Comparison of ENCODE assay signal across 8 mouse cellular contexts in genomic region chr4:125300503-125301457, GRCm38 (mm10).
DNase-seq lines count a peak whose midpoint lies in the region; ATAC-seq lines count a peak whose summit lies in the region.

No protein-coding gene starts in this region.

- H3K36me3 ChIP-seq in embryonic facial prominence, embryonic 14.5 days (ENCODE audit: control insufficient read depth, insufficient read depth, low read length) = no peaks in the 10 kb centered on the region
- no peaks in the 10 kb centered on the region for H3K36me3 ChIP-seq in hindbrain, embryonic 16.5 days (ENCODE audit: control insufficient read depth, insufficient read depth, low read length)
- no peaks in the 10 kb centered on the region for H3K36me3 ChIP-seq in lung, embryonic 16.5 days (ENCODE audit: control insufficient read depth, insufficient read depth, low read length)

- H3K9ac ChIP-seq in embryonic facial prominence, embryonic 14.5 days (ENCODE audit: low read depth, low read length) = no peak overlapping the region
- H3K9ac ChIP-seq in hindbrain, embryonic 16.5 days (ENCODE audit: low read depth, low read length) = peak overlapping the region; percentile 50; the same call in 1 of the 2 replicates
- H3K9ac ChIP-seq in lung, embryonic 16.5 days (ENCODE audit: low read length) = no peak overlapping the region

- no peak overlapping the region for H3K4me2 ChIP-seq in embryonic facial prominence, embryonic 14.5 days (ENCODE audit: low read depth, low read length)
- H3K4me2 ChIP-seq in hindbrain, embryonic 16.5 days (ENCODE audit: low read length) = peak overlapping the region; percentile 42
- H3K4me2 ChIP-seq in lung, embryonic 16.5 days (ENCODE audit: low read depth, low read length) = no peak overlapping the region

- 24% methylated on average over 31 of the region's 33 CpGs for WGBS in embryonic facial prominence, embryonic 14.5 days
- whole genome bisulfite sequencing in hindbrain, embryonic 16.5 days = 12% methylated on average over 31 of the region's 33 CpGs
- WGBS in lung, embryonic 16.5 days = 20% methylated on average over 33 of the region's 33 CpGs

- H3K9me3 ChIP-seq in embryonic facial prominence, embryonic 14.5 days (ENCODE audit: control insufficient read depth, low read length) = no peaks in the 10 kb centered on the region
- no peaks in the 10 kb centered on the region for H3K9me3 ChIP-seq in hindbrain, embryonic 16.5 days (ENCODE audit: control insufficient read depth, low read length)
- no peaks in the 10 kb centered on the region for H3K9me3 ChIP-seq in lung, embryonic 16.5 days (ENCODE audit: control insufficient read depth, low read length)

- DNase-seq in gastrocnemius, adult 18-20 months (ENCODE audit: low spot score) = peak; percentile 3
- DNase-seq in gastrocnemius, adult 8-10 months (ENCODE audit: low spot score in 2 of 2) = no peak
- peak; percentile 79 for DNase-seq in Muller cell, postnatal 12 days (ENCODE audit: inconsistent ontology term)
- DNase-seq in embryonic facial prominence, embryonic 14.5 days (ENCODE audit: low spot score) = peak; percentile 92
- DNase-seq in ovary, postnatal 14 days (ENCODE audit: low spot score) = peak; percentile 76
- DNase-seq in layer of hippocampus, postnatal 36 days = no peak

- no peaks in the 10 kb centered on the region for H3K4me1 ChIP-seq in embryonic facial prominence, embryonic 14.5 days (ENCODE audit: control insufficient read depth, insufficient read depth, low read length)
- H3K4me1 ChIP-seq in hindbrain, embryonic 16.5 days (ENCODE audit: control insufficient read depth, insufficient read depth, low read depth, low read length) = peaks cover 9% of the 10 kb centered on the region
- no peaks in the 10 kb centered on the region for H3K4me1 ChIP-seq in lung, embryonic 16.5 days (replicated peaks; ENCODE audit: control insufficient read depth, insufficient read depth, low read length)

- no peaks in the 10 kb centered on the region for H3K27me3 ChIP-seq in embryonic facial prominence, embryonic 14.5 days (replicated peaks; ENCODE audit: control insufficient read depth, insufficient read depth, low read length)
- no peaks in the 10 kb centered on the region; the same call in 1 of the 2 replicates for H3K27me3 ChIP-seq in hindbrain, embryonic 16.5 days (replicated peaks; ENCODE audit: control insufficient read depth, insufficient read depth, low read length)
- H3K27me3 ChIP-seq in lung, embryonic 16.5 days (ENCODE audit: control insufficient read depth, insufficient read depth, low read depth, low read length) = no peaks in the 10 kb centered on the region

- no peak overlapping the region for H3K27ac ChIP-seq in embryonic facial prominence, embryonic 14.5 days (replicated peaks; ENCODE audit: low read depth, low read length)
- no peak overlapping the region for H3K27ac ChIP-seq in hindbrain, embryonic 16.5 days (ENCODE audit: low read depth, low read length)
- no peak overlapping the region for H3K27ac ChIP-seq in lung, embryonic 16.5 days (ENCODE audit: low read length)

- peak; percentile 72; the same call in 1 of the 2 replicates for ATAC-seq in embryonic facial prominence, embryonic 14.5 days (ENCODE audit: low read depth)
- ATAC-seq in hindbrain, embryonic 16.5 days = 0 out of 2 replicates have a peak, but pooled peaks have one; percentile 19
- 0 out of 2 replicates have a peak, but pooled peaks have one; percentile 60 for ATAC-seq in lung, embryonic 16.5 days (ENCODE audit: low read depth)

- no peak overlapping the region for H3K4me3 ChIP-seq in embryonic facial prominence, embryonic 14.5 days (ENCODE audit: low read depth, low read length)
- H3K4me3 ChIP-seq in hindbrain, embryonic 16.5 days (ENCODE audit: low read length) = peak overlapping the region; percentile 16
- H3K4me3 ChIP-seq in lung, embryonic 16.5 days (ENCODE audit: low read length) = no peak overlapping the region

Comparison
In these comparisons a context has a peak if more than half of its experiments do, and no peak if none do; other contexts are left out.
1. DNase-seq: peak in gastrocnemius, adult 18-20 months (single experiment), Muller cell, postnatal 12 days (single experiment), embryonic facial prominence, embryonic 14.5 days (single experiment) and ovary, postnatal 14 days (single experiment); none in gastrocnemius, adult 8-10 months (0 of 2) and layer of hippocampus, postnatal 36 days (0 of 2).
2. ATAC-seq: peak in every context shown above with its lines; median percentile 72 in embryonic facial prominence, embryonic 14.5 days; 60 in lung, embryonic 16.5 days; 19 in hindbrain, embryonic 16.5 days.